Mouse (Mus musculus): ENCODE results near the gene Tatdn3.
A peak's percentile ranks its signal among the peaks of the same experiment; 100 is the strongest.

- no peak for TF ChIP-seq ZKSCAN1 (IDR thresholded peaks at IDR 0.05; ENCODE audit: borderline replicate concordance, low read depth, low read length)
- no peak for TF ChIP-seq POLR2A (IDR thresholded peaks at IDR 0.05; ENCODE audit: low read depth, low read length)
- no peak for TF ChIP-seq RCOR1 (conservative IDR thresholded peaks at IDR 0.05; ENCODE audit: low read depth, low read length)
- TF ChIP-seq ZC3H11A (IDR thresholded peaks at IDR 0.05; ENCODE audit: low read depth, low read length), result no peak
- peak; percentile 75 for TF ChIP-seq CHD2 (IDR thresholded peaks at IDR 0.05; ENCODE audit: low read length)
- peak; percentile 43; the same call in 1 of the 2 replicates for TF ChIP-seq TCF12 (IDR thresholded peaks at IDR 0.05; ENCODE audit: low read depth, low read length)
- TF ChIP-seq EP300 (IDR thresholded peaks at IDR 0.05; ENCODE audit: low read length), result peak; percentile 62
- no peak; a peak in 1 of 4 replicates for TF ChIP-seq CTCF (conservative IDR thresholded peaks at IDR 0.05 in 1 of 2, IDR thresholded peaks at IDR 0.05 in 1 of 2; ENCODE audit: low read depth in 2 of 2, low read length in 2 of 2)
- TF ChIP-seq SIN3A (IDR thresholded peaks at IDR 0.05; ENCODE audit: low read length), result peak; percentile 77
- no peak for TF ChIP-seq KAT2A (IDR thresholded peaks at IDR 0.05; ENCODE audit: insufficient replicate concordance, low read length)
- TF ChIP-seq MEF2A (IDR thresholded peaks at IDR 0.05; ENCODE audit: borderline replicate concordance, low read depth, low read length), result peak; percentile 19; the same call in 1 of the 2 replicates
- TF ChIP-seq MXI1 (IDR thresholded peaks at IDR 0.05; ENCODE audit: low read depth, low read length), result 0 out of 2 replicates have a peak, but pooled peaks have one; percentile 36
- peak; percentile 78 for TF ChIP-seq IRF4 (IDR thresholded peaks at IDR 0.05; ENCODE audit: low read depth, low read length)
Observed at GRCm38 (mm10) chr1:191111146-191111545, 48.4 kb upstream of the Tatdn3 start.
